Mouse (Mus musculus): ENCODE data around the gene Mzt1.

The Mzt1 gene

GRCm38 (mm10) chr14:99010920-99011313 is 35.0 kb downstream of the Mzt1 start:
- no peak for DNase-seq

GRCm38 (mm10) chr14:99010224-99010919 is 35.6 kb downstream of the Mzt1 start:
- DNase-seq = no peak

GRCm38 (mm10) chr14:98994218-98994617 is 51.7 kb downstream of the Mzt1 start, which contains the start of gene Rpl36a-ps1:
Rpl36a-ps1 (minus strand) TSS chr14:98994318.
- DNase-seq = no peak

DNA sequence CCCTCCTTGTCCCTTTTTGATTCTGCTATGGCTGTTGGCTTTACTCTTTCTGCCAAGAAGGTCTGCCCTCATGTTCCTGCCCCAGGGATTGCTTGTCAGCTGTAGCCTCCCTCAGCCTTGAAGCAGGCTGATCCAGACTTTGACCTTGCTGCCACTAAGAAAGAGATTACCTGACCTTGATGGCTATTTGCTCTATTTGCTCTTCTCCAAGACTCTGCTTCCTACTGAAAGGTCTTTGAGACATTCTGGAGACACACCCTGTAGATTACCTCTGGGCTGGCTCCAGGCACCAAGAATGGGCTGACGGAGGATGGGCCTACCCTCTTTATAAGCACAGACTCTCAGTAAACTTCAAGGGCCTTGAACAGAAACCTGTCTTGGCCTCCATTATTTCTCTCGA is 53.5 kb downstream of the Mzt1 start:
- no peak for DNase-seq

- no peak for DNase-seq
These were observed 55.3 kb downstream of the Mzt1 start for GRCm38 (mm10) chr14:98990636-98991035.

- no peak for DNase-seq
These were observed 56.1 kb downstream of the Mzt1 start for GRCm38 (mm10) chr14:98989818-98990217.

Data from lung, postnatal 4 days (tissue).